Mouse (Mus musculus) heart, postnatal 0 days (tissue): ENCODE measurements around the gene Aco2. TPM values are rescaled to one million over a fixed set of nuclear protein-coding genes. Genes with fewer than 3 reads are reported as not detected.

ENCODE experiments used
- ATAC-seq: fragments of 200-750 bp; cut with Nextera tagmentation; 2 replicates; pipeline ENCODE4 v1.8.0; 2017; ENCODE audit warnings: low read depth, moderate number of reproducible peaks, moderate library complexity; ENCODE audit not compliant: insufficient read depth
- DNase-seq: peaks from one replicate; pipeline ENCODE4 v3.0.0-alpha.2; 2016; ENCODE audit warnings: low spot score
- H3K27ac ChIP-seq: fragments of 300-500 bp; sonication (generic); 2 replicates; pipeline ENCODE4 v1.5.1; 2014; ENCODE audit warnings: low read depth, mild to moderate bottlenecking
- H3K27me3 ChIP-seq: fragments of 300-500 bp; sonication (generic); 2 replicates; pipeline ENCODE4 v1.6.1; 2014; ENCODE audit warnings: low read length, mixed read lengths; ENCODE audit not compliant: control insufficient read depth, insufficient read depth
- H3K36me3 ChIP-seq: fragments of 300-500 bp; sonication (generic); replicated peaks from 2 replicates; pipeline ENCODE4 v1.6.1; 2014; ENCODE audit warnings: low read length, mixed read lengths; ENCODE audit not compliant: control insufficient read depth, insufficient read depth
- H3K4me1 ChIP-seq: fragments of 300-500 bp; sonication (generic); 2 replicates; pipeline ENCODE4 v1.6.1; 2014; ENCODE audit warnings: antibody characterized with exemption; ENCODE audit not compliant: control insufficient read depth, insufficient read depth
- H3K4me2 ChIP-seq: fragments of 300-500 bp; sonication (generic); 2 replicates; pipeline ENCODE4 v1.6.1; 2014; ENCODE audit warnings: low read depth, mild to moderate bottlenecking, low read length, moderate library complexity
- H3K4me3 ChIP-seq: fragments of 300-500 bp; sonication (generic); 2 replicates; pipeline ENCODE4 v1.5.1; 2014; ENCODE audit warnings: low read depth, low read length
- H3K9ac ChIP-seq: fragments of 300-500 bp; sonication (generic); replicated peaks from 2 replicates; pipeline ENCODE4 v1.6.1; 2014; ENCODE audit warnings: low read depth, low read length, mixed read lengths
- H3K9me3 ChIP-seq: fragments of 300-500 bp; sonication (generic); replicated peaks from 2 replicates; pipeline ENCODE4 v1.6.1; 2016; ENCODE audit warnings: low read length; ENCODE audit not compliant: control insufficient read depth
- CTCF ChIP-seq: IDR thresholded peaks from 2 replicates; pipeline ENCODE4 v1.5.1; 2016; ENCODE audit warnings: antibody characterized with exemption, control low read depth, low read depth
- EP300 ChIP-seq: IDR thresholded peaks from 2 replicates; pipeline ENCODE4 v1.6.1; 2016; ENCODE audit warnings: antibody characterized with exemption, low read depth
- WGBS: fragments of 180-500 bp; shearing (Covaris S2); extraction: QIAGEN DNeasy Blood & Tissue Kit; methylation state at CpG from one replicate; pipeline ENCODE4 v1.1.7; 2014; 5-methylcytosine and 5-hydroxymethylcytosine counted together
- polyA plus RNA-seq: library from polyadenylated mRNA; unstranded; fragments of >200 nt; fragmentation: Nextera tagmentation; extraction: Ambion mirVana; gene quantifications from 2 replicates; pipeline ENCODE4 v1.2.1, GENCODE M21; 2015
- total RNA-seq: library from RNA; depleted of rRNA; stranded (reverse); fragments of >200 nt; gene quantifications from 2 replicates; pipeline ENCODE4 v1.2.3, GENCODE M21; 2014; ENCODE audit warnings: low replicate concordance

Aco2 gene
- total and polyA plus RNA-seq, 2 experiments from 2014 or later, result 1,040 to 2,039 TPM

GRCm38 (mm10) chr15:81830530-81830929, 41.6 kb upstream of the Aco2 start:
- Histone ChIP-seq H3K4me3 (no peak overlapping the region), H3K36me3 (peaks cover 13% of the 10 kb centered on the region), H3K4me2 (no peak overlapping the region), H3K9ac (no peak overlapping the region), H3K4me1 (peaks cover 32% of the 10 kb centered on the region), H3K9me3 (no peaks in the 10 kb centered on the region), H3K27ac (no peak overlapping the region), H3K27me3 (no peaks in the 10 kb centered on the region)
- no peak for DNase-seq
- ATAC-seq, result no peak
- no peak for TF ChIP-seq CTCF
- no peak for TF ChIP-seq EP300
- WGBS, result 80% methylated on average over 4 of the region's 4 CpGs

- Histone ChIP-seq H3K9ac (no peak overlapping the region), H3K4me3 (no peak overlapping the region)
Measured at GRCm38 (mm10) chr15:81831136-81831825, 40.8 kb upstream of the Aco2 start.

GRCm38 (mm10) chr15:81832219-81832618, 39.9 kb upstream of the Aco2 start:
- Histone ChIP-seq H3K27ac (0 out of 2 replicates have a peak overlapping the region, but pooled peaks have one; percentile 99), H3K27me3 (no peaks in the 10 kb centered on the region), H3K4me1 (peaks cover 47% of the 10 kb centered on the region), H3K4me2 (no peak overlapping the region), H3K9ac (no peak overlapping the region), H3K4me3 (no peak overlapping the region), H3K9me3 (no peaks in the 10 kb centered on the region), H3K36me3 (0 out of 2 replicates have a peak, but pooled peaks cover 3% of the 10 kb centered on the region)
- DNase-seq (no peak), ATAC-seq (no peak)
- TF ChIP-seq EP300 (no peak), CTCF (no peak; the same call in 1 of the 2 replicates)
- WGBS, result 58% methylated on average over 3 of the region's 3 CpGs

More at GRCm38 (mm10) chr15:81831136-81831825, 40.8 kb upstream of the Aco2 start:
- ATAC-seq, result peak; percentile 74
- H3K4me1 ChIP-seq, result peaks cover 39% of the 10 kb centered on the region
- H3K36me3 ChIP-seq, result peaks cover 6% of the 10 kb centered on the region
- DNase-seq, result peak; percentile 97
- H3K27ac ChIP-seq, result peak overlapping the region; percentile 43; the same call in 1 of the 2 replicates
- H3K4me2 ChIP-seq, result no peak overlapping the region; the same call in 1 of the 2 replicates
- no peak for TF ChIP-seq EP300
- TF ChIP-seq CTCF, result peak; percentile 100
- WGBS, result 15% methylated on average over 24 of the region's 24 CpGs
- H3K27me3 ChIP-seq, result no peaks in the 10 kb centered on the region
- no peaks in the 10 kb centered on the region for H3K9me3 ChIP-seq

GRCm38 (mm10) chr15:81833481-81833880, 38.6 kb upstream of the Aco2 start:
- no peaks in the 10 kb centered on the region for H3K9me3 ChIP-seq
- no peak overlapping the region for H3K4me2 ChIP-seq
- WGBS, result 60% methylated on average over 4 of the region's 4 CpGs
- ATAC-seq (no peak), DNase-seq (no peak)
- no peaks in the 10 kb centered on the region for H3K27me3 ChIP-seq
- peaks cover 55% of the 10 kb centered on the region for H3K4me1 ChIP-seq
- H3K4me3 ChIP-seq, result no peak overlapping the region
- H3K9ac ChIP-seq, result no peak overlapping the region; the same call in 1 of the 2 replicates
- TF ChIP-seq EP300 (no peak), CTCF (no peak)
- peak overlapping the region; percentile 99 for H3K27ac ChIP-seq
- no peaks in the 10 kb centered on the region for H3K36me3 ChIP-seq

- H3K4me1 ChIP-seq, result peaks cover 57% of the 10 kb centered on the region
- peak overlapping the region; percentile 99 for H3K27ac ChIP-seq
- H3K4me2 ChIP-seq, result no peak overlapping the region
- H3K36me3 ChIP-seq, result no peaks in the 10 kb centered on the region
- no peaks in the 10 kb centered on the region for H3K9me3 ChIP-seq
- DNase-seq (peak; percentile 96), ATAC-seq (peak; percentile 72)
- 34% methylated on average over 3 of the region's 3 CpGs for WGBS
- no peak overlapping the region for H3K4me3 ChIP-seq
- H3K9ac ChIP-seq, result no peak overlapping the region; the same call in 1 of the 2 replicates
- no peaks in the 10 kb centered on the region for H3K27me3 ChIP-seq
- TF ChIP-seq EP300 (peak; percentile 96), CTCF (no peak)
Measured at GRCm38 (mm10) chr15:81834171-81834841, 37.8 kb upstream of the Aco2 start.
